Mouse (Mus musculus): Measurements from ENCODE around the gene Dctn3.

Gene Dctn3

GRCm38 (mm10) chr4:41744131-41744530, 21.2 kb upstream of the Dctn3 start:
- ChIA-PET POLR2A (interaction anchor here in 1 of 4 experiments (1.3 kb wide), 1 partner anchor 11 kb away, joined by 3 read pairs; the partner anchor contains the start of gene Galt), CTCF (no interaction called here)

- POLR2A ChIA-PET: interaction anchor here in 3 of 4 experiments (0.7 to 6.0 kb wide), 26 partner anchors 10 to 606 kb away, joined by 3 to 45 read pairs (median 4); partner anchors contain the start of genes Arid3c (in 2 of the 3), Galt (in 2 of the 3), Rpp25l (in 2 of the 3) and Sigmar1 (in 2 of the 3)
- CTCF ChIA-PET: interaction anchor here in 3 of 4 experiments (0.6 to 1.9 kb wide), 14 partner anchors 9 to 237 kb away, joined by 3 to 7 read pairs (median 4); partner anchors contain the start of genes Galt (in 2 of the 3), Sigmar1 (in 2 of the 3), Arid3c (in 1 of the 3) and Dnaic1 (in 1 of the 3)
Measured at GRCm38 (mm10) chr4:41741158-41741560, 18.2 kb upstream of the Dctn3 start.

GRCm38 (mm10) chr4:41740380-41741157, 17.6 kb upstream of the Dctn3 start:
- POLR2A ChIA-PET: interaction anchor here in 3 of 4 experiments (0.8 to 6.0 kb wide), 23 partner anchors 9 to 606 kb away, joined by 3 to 45 read pairs (median 4); partner anchors contain the start of genes Arid3c (in 2 of the 3), Galt (in 2 of the 3), Rpp25l (in 2 of the 3) and Sigmar1 (in 2 of the 3)
- CTCF ChIA-PET: interaction anchor here in 3 of 4 experiments (0.6 to 1.9 kb wide), 15 partner anchors 9 to 236 kb away, joined by 3 to 7 read pairs (median 3); partner anchors contain the start of genes Galt (in 2 of the 3), Sigmar1 (in 2 of the 3), Arid3c (in 1 of the 3) and Dnaic1 (in 1 of the 3)

- ChIA-PET POLR2A (interaction anchor here in 3 of 4 experiments (0.6 to 6.0 kb wide), 10 partner anchors 11 to 1822 kb away, joined by 3 to 45 read pairs (median 8); partner anchors contain the start of genes Rpp25l (in 2 of the 3), Galt (in 1 of the 3) and Sigmar1 (in 1 of the 3)), CTCF (interaction anchor here (0.5 to 3.2 kb wide), 7 partner anchors 12 to 490 kb away, joined by 3 to 59 read pairs (median 4); partner anchors contain the start of gene Rpp25l (in 1 of the 4))
Measured at GRCm38 (mm10) chr4:41739260-41739659, 16.3 kb upstream of the Dctn3 start.

GRCm38 (mm10) chr4:41738256-41738603, 15.3 kb upstream of the Dctn3 start:
- POLR2A ChIA-PET: interaction anchor here in 3 of 4 experiments (0.5 to 6.0 kb wide), 10 partner anchors 12 to 1823 kb away, joined by 3 to 45 read pairs (median 6); partner anchors contain the start of genes Rpp25l (in 2 of the 3), Galt (in 1 of the 3) and Sigmar1 (in 1 of the 3)
- CTCF ChIA-PET: interaction anchor here (0.7 to 3.2 kb wide), 20 partner anchors 9 to 1134 kb away, joined by 3 to 59 read pairs (median 7); partner anchors contain the start of genes Rpp25l (in 4 of the 4), Dnaic1 (in 1 of the 4) and Fam219a (in 1 of the 4)

GRCm38 (mm10) chr4:41737602-41738255, 14.8 kb upstream of the Dctn3 start:
- POLR2A ChIA-PET: interaction anchor here in 3 of 4 experiments (0.6 to 6.0 kb wide), 14 partner anchors 10 to 637 kb away, joined by 3 to 45 read pairs (median 4); partner anchors contain the start of genes Rpp25l (in 2 of the 3), Dctn3 (in 1 of the 3), Dnaic1 (in 1 of the 3) and Fam219a (in 1 of the 3)
- CTCF ChIA-PET: interaction anchor here (0.5 to 3.2 kb wide), 38 partner anchors 9 to 1134 kb away, joined by 3 to 59 read pairs (median 6); partner anchors contain the start of genes Rpp25l (in 4 of the 4), Fam219a (in 2 of the 4), AI464131 (in 1 of the 4) and Dnaic1 (in 1 of the 4)

GRCm38 (mm10) chr4:41731052-41731765, 8.2 kb upstream of the Dctn3 start, which contains the start of gene Arid3c:
Gene Arid3c, minus strand, starts transcription at chr4:41731142.
- ChIA-PET CTCF (interaction anchor here in 2 of 4 experiments (0.8 to 1.6 kb wide), 7 partner anchors 9 to 24 kb away, joined by 3 to 5 read pairs (median 3); partner anchors contain the start of gene Rpp25l (in 1 of the 2)), POLR2A (interaction anchor here in 2 of 4 experiments (0.9 to 1.9 kb wide), 8 partner anchors 10 to 24 kb away, joined by 3 to 10 read pairs (median 4); partner anchors contain the start of genes Galt (in 1 of the 2) and Rpp25l (in 1 of the 2))

GRCm38 (mm10) chr4:41726826-41727621, 4.1 kb upstream of the Dctn3 start:
- POLR2A ChIA-PET: interaction anchor here in 1 of 4 experiments (0.9 to 2.0 kb wide), 5 partner anchors 10 to 20 kb away, joined by 3 to 11 read pairs (median 4); no protein-coding TSS in a partner anchor
- CTCF ChIA-PET: interaction anchor here in 2 of 4 experiments (0.5 to 3.5 kb wide), 5 partner anchors 11 to 13 kb away, joined by 3 to 13 read pairs (median 6); partner anchors contain the start of gene Rpp25l (in 1 of the 2)

- ChIA-PET CTCF (interaction anchor here (0.6 to 4.5 kb wide), 5 partner anchors 14 to 50 kb away, joined by 3 to 59 read pairs (median 5); partner anchors contain the start of gene Arid3c (in 1 of the 4)), POLR2A (interaction anchor here in 2 of 4 experiments (1.1 to 1.4 kb wide), 2 partner anchors 10 to 21 kb away, joined by 3 to 5 read pairs; no protein-coding TSS in a partner anchor)
Measured at GRCm38 (mm10) chr4:41716834-41717233, 6.1 kb downstream of the Dctn3 start.

GRCm38 (mm10) chr4:41715596-41715995, 7.4 kb downstream of the Dctn3 start:
- ChIA-PET CTCF (interaction anchor here (0.6 to 4.5 kb wide), 11 partner anchors 8 to 208 kb away, joined by 3 to 59 read pairs (median 5); partner anchors contain the start of gene Arid3c (in 1 of the 4)), POLR2A (interaction anchor here in 2 of 4 experiments (1.1 to 1.4 kb wide), 2 partner anchors 22 to 23 kb away, joined by 3 to 5 read pairs; no protein-coding TSS in a partner anchor)

- ChIA-PET POLR2A (interaction anchor here in 2 of 4 experiments (1.1 to 2.5 kb wide), 4 partner anchors 23 to 163 kb away, joined by 4 to 18 read pairs (median 6); partner anchors contain the start of genes Galt (in 1 of the 2) and Sigmar1 (in 1 of the 2)), CTCF (interaction anchor here (0.6 to 4.5 kb wide), 22 partner anchors 8 to 1362 kb away, joined by 3 to 59 read pairs (median 6); partner anchors contain the start of genes AI464131 (in 1 of the 4), Dctn3 (in 1 of the 4), Dnaic1 (in 1 of the 4) and Dnajb5 (in 1 of the 4))
Measured at GRCm38 (mm10) chr4:41715082-41715481, 7.9 kb downstream of the Dctn3 start.

GRCm38 (mm10) chr4:41714276-41714675, 8.7 kb downstream of the Dctn3 start:
- CTCF ChIA-PET: interaction anchor here (0.6 to 4.5 kb wide), 41 partner anchors 9 to 1765 kb away, joined by 3 to 59 read pairs (median 4); partner anchors contain the start of genes Dctn3 (in 2 of the 4), Kif24 (in 2 of the 4), Nudt2 (in 2 of the 4) and AI464131 (in 1 of the 4)
- POLR2A ChIA-PET: interaction anchor here (1.0 to 4.6 kb wide), 13 partner anchors 8 to 162 kb away, joined by 3 to 45 read pairs (median 7); partner anchors contain the start of genes Dctn3 (in 2 of the 4), Arid3c (in 1 of the 4), Fam219a (in 1 of the 4) and Galt (in 1 of the 4)

- CTCF ChIA-PET: interaction anchor here (0.6 to 4.5 kb wide), 35 partner anchors 8 to 857 kb away, joined by 3 to 59 read pairs (median 5); partner anchors contain the start of genes Dnaic1 (in 2 of the 4), Fam219a (in 2 of the 4), Kif24 (in 2 of the 4) and Nudt2 (in 2 of the 4)
- POLR2A ChIA-PET: interaction anchor here (0.6 to 4.6 kb wide), 26 partner anchors 9 to 249 kb away, joined by 3 to 45 read pairs (median 5); partner anchors contain the start of genes Dctn3 (in 2 of the 4), Arid3c (in 1 of the 4), Fam219a (in 1 of the 4) and Galt (in 1 of the 4)
Measured at GRCm38 (mm10) chr4:41713197-41714067, 9.5 kb downstream of the Dctn3 start, which contains the start of gene Rpp25l. Gene Rpp25l, minus strand, starts transcription at chr4:41713534.
